Mouse (Mus musculus): ENCODE data around the gene Cxcl15. TPM values are rescaled to one million over a fixed set of nuclear protein-coding genes. Genes with fewer than 3 reads are reported as not detected.
"Not testable (repeated sequence)": the region's sequence is repeated elsewhere in the genome, so short reads cannot be mapped to it uniquely, and the experiment has no call there.

Cxcl15 gene
- polyA plus RNA-seq, 1 experiment from 2014 or later: not detected

DNA sequence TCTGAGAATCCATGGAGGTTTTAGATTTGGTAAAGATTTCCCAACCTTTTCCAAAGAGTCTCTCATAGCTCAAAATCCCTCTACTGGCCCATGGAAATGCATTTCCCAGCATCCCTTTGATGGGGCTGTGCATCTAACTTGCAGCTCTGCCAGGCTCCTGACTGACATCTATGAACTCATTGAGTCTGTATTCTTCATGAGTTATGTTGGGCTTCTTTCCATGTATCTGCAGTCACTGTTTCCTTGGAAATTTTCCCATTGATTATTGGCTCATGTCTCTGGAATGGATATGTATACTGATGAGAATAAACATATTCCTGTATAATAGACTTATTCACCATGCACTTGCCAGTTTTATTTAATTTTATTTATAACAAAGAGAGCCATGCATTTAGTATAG is 11.7 kb downstream of the Cxcl15 start:
- no peak for ATAC-seq (ENCODE audit: low FRiP score)
- Histone ChIP-seq H3K4me2 (replicated peaks) (no peak overlapping the region), H3K4me3 (no peak overlapping the region)

DNA sequence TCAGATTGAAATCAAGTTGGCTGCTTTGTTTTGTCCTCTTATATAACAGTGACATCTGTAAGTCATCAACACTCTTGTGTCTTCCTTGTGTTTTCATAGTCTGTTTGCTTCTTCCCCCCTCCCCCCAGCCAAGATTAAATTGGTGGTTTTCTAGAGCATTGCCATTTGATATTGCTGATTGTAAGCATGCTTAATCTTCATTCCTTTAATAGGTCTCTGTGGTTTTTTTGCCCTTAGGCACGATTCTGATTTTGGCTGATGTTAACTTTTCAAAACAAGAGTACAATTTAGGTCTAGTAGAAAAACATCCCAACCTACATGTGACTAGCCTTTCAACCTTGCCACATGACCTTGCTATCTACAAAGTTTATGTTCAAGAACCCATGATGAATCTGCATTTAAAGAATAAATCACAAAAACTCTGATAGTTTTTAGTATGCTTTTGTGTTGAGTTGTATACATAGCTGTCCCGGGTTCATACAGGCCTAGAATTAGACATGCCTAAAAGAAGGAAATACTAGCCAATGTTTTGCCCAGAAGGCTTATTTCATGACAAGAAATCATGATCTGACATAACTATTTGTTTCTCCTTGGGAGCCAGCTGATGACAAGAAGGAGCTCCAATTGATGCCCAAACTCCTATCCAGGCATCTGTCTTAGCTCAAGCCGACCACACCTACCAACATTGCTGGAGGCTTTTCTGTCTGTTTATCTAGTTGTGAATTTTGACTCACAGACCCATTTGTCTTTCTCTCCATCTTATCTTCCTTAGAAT is 13.0 kb downstream of the Cxcl15 start:
- H3K27ac ChIP-seq: no peak overlapping the region
- no peak overlapping the region for H3K4me3 ChIP-seq
- WGBS: 84% methylated on average over 3 of the region's 3 CpGs
- no peak for ATAC-seq (ENCODE audit: low FRiP score)
- H3K27me3 ChIP-seq: no peaks in the 10 kb centered on the region
- no peaks in the 10 kb centered on the region for H3K4me1 ChIP-seq
- H3K36me3 ChIP-seq: no peaks in the 10 kb centered on the region
- no peak overlapping the region for H3K4me2 ChIP-seq (replicated peaks)
- H3K9me3 ChIP-seq (replicated peaks): no peaks in the 10 kb centered on the region
- H3K9ac ChIP-seq: no peak overlapping the region

More for the DNA sequence above, 11.7 kb downstream of the Cxcl15 start:
- Histone ChIP-seq H3K9ac (no peak overlapping the region), H3K9me3 (replicated peaks) (no peaks in the 10 kb centered on the region), H3K36me3 (no peaks in the 10 kb centered on the region), H3K27me3 (no peaks in the 10 kb centered on the region), H3K4me1 (no peaks in the 10 kb centered on the region), H3K27ac (no peak overlapping the region)

DNA sequence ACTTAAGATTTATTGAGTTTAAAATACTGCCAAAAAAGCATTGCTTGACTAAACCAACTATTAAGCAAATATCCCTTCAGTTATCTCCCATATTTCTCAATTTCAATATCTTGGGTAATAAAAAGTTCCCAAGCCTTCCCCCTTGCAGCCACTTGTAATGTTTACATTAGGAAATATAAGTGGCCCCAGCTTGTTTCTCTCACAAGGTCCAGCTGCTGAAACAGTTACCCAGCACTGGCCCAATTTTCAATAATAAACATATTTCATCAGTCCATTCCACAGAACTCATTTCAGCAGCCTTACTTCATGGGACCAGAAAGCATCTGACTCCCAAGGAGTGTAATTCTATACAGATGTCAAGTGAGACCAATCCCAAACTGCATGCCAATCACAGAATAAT is 25.4 kb downstream of the Cxcl15 start:
- ATAC-seq (ENCODE audit: low FRiP score): no peak
- Histone ChIP-seq H3K27ac (no peak overlapping the region), H3K36me3 (no peaks in the 10 kb centered on the region)

DNA sequence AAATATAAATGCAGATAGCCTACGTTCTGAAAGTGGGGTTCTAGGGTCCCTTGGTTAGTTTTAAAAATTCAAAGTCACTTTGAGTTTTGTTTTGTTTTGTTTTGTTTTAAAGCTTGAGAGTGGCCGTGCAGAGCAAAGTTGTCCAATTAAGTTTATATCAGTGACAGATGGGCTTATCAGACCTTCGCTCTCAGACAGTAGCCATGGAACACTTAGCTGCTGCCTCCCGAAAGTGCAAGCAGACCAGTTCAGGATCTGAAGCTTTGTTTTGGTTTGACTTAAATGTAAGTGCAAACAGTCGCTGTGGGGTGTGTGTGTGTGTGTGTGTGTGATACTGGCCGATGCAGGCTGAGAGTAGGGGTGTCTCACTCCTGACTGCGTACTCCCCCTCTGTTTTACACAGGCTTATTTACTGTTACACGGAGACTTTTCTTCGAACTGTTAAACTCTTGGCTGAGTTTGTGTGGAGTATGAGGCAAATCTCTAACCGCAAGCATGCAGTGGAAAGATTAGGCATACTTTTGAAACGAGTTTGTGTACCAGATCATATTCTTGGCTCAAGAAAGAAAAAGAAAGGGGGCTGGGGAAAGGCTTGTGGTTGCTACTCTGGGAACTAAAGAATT is 37.9 kb downstream of the Cxcl15 start:
- Histone ChIP-seq H3K9me3 (replicated peaks) (no peaks in the 10 kb centered on the region), H3K4me2 (replicated peaks) (no peak overlapping the region), H3K9ac (no peak overlapping the region), H3K4me1 (no peaks in the 10 kb centered on the region), H3K27ac (no peak overlapping the region), H3K4me3 (no peak overlapping the region), H3K36me3 (no peaks in the 10 kb centered on the region), H3K27me3 (no peaks in the 10 kb centered on the region)
- ATAC-seq (ENCODE audit: low FRiP score): no peak
- 89% methylated on average over 11 of the region's 11 CpGs for WGBS

More for the DNA sequence above, 25.4 kb downstream of the Cxcl15 start:
- no peaks in the 10 kb centered on the region for H3K27me3 ChIP-seq
- no peak overlapping the region for H3K4me3 ChIP-seq
- no peaks in the 10 kb centered on the region for H3K9me3 ChIP-seq (replicated peaks)
- no peaks in the 10 kb centered on the region for H3K4me1 ChIP-seq
- no peak overlapping the region for H3K4me2 ChIP-seq (replicated peaks)
- H3K9ac ChIP-seq: no peak overlapping the region

DNA sequence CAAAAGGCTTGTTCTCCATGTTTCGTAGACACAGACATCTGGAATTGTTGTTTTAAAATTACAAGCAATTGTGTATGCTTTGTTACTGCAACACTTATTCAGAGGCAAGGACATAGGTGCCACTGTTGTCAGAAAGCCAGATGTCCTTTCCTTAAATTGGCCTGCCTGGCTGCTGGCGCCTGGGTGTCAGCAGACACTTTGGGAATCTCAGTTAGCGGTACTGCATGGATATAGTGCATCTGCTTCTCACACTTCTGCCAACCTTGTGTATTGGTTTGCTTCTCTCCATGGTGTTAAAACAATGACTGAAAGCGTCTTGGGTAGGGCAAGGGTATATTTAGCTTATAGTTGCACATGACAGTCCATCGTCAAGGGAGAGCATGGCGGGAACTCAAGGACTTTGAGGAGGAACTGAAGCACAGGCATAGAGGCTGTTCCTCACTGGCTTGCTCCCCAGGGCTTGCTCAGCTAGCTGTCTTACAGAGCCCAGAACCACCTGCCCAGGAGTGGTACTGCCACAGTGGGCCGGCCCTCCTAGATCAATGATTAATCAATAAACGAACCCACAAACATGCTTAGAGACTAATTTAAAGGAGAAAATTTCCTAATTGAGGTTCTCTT is 38.5 kb downstream of the Cxcl15 start:
- ATAC-seq (ENCODE audit: low FRiP score): no peak
- WGBS: 92% methylated on average over 8 of the region's 8 CpGs
- Histone ChIP-seq H3K9ac (no peak overlapping the region), H3K4me2 (replicated peaks) (no peak overlapping the region), H3K4me1 (no peaks in the 10 kb centered on the region), H3K9me3 (replicated peaks) (no peaks in the 10 kb centered on the region), H3K4me3 (no peak overlapping the region), H3K27me3 (no peaks in the 10 kb centered on the region), H3K36me3 (no peaks in the 10 kb centered on the region), H3K27ac (no peak overlapping the region)

DNA sequence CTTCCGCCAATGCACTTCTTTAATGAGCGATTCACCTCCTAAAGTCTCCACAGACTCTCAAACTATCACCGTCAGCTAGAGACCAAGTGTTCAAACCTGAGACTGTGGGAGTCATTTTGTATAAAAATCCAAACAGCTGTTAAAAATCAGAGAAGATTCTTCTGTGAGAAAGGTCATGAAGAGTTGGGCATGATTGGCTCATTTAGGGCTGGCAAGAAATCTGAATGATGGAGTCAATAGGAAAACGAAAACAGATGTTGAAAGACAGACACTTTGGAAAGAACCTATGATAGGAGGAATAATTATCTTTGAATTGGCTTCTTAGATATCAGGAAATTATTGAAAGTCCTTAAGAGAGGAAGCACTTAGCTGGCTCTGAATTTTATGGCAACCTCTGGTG is 40.1 kb downstream of the Cxcl15 start:
- H3K36me3 ChIP-seq: no peaks in the 10 kb centered on the region
- H3K27ac ChIP-seq: no peak overlapping the region
- no peak overlapping the region for H3K4me3 ChIP-seq
- WGBS: 87% methylated on average over 4 of the region's 4 CpGs
- H3K4me2 ChIP-seq (replicated peaks): no peak overlapping the region
- no peaks in the 10 kb centered on the region for H3K27me3 ChIP-seq
- H3K9me3 ChIP-seq (replicated peaks): no peaks in the 10 kb centered on the region
- H3K4me1 ChIP-seq: no peaks in the 10 kb centered on the region
- H3K9ac ChIP-seq: no peak overlapping the region
- no peak for ATAC-seq (ENCODE audit: low FRiP score)

DNA sequence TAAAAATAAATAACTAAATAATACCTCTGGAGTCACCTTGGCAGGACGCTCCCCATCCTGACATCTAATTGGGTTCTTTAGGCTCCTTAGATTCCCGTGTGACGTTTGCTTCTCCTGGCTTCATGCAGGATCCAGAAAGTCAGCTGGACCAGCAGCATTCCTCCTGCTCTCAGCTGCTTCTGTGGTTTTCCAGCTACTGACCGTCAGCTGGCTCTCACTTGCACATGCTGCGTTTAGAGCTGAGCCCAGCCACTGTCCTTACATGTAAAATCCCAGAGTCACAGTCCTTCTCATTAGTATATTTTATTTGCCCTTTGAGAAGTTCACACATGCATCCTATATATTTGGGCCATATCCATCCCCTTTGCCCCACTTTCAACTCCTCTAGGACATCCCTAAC is 44.2 kb downstream of the Cxcl15 start:
- Histone ChIP-seq H3K9ac (no peak overlapping the region), H3K4me2 (replicated peaks) (no peak overlapping the region), H3K36me3 (no peaks in the 10 kb centered on the region), H3K27me3 (no peaks in the 10 kb centered on the region), H3K9me3 (replicated peaks) (no peaks in the 10 kb centered on the region), H3K4me1 (no peaks in the 10 kb centered on the region), H3K4me3 (no peak overlapping the region), H3K27ac (no peak overlapping the region)
- 83% methylated on average over 5 of the region's 5 CpGs for WGBS
- no peak for ATAC-seq (ENCODE audit: low FRiP score)

DNA sequence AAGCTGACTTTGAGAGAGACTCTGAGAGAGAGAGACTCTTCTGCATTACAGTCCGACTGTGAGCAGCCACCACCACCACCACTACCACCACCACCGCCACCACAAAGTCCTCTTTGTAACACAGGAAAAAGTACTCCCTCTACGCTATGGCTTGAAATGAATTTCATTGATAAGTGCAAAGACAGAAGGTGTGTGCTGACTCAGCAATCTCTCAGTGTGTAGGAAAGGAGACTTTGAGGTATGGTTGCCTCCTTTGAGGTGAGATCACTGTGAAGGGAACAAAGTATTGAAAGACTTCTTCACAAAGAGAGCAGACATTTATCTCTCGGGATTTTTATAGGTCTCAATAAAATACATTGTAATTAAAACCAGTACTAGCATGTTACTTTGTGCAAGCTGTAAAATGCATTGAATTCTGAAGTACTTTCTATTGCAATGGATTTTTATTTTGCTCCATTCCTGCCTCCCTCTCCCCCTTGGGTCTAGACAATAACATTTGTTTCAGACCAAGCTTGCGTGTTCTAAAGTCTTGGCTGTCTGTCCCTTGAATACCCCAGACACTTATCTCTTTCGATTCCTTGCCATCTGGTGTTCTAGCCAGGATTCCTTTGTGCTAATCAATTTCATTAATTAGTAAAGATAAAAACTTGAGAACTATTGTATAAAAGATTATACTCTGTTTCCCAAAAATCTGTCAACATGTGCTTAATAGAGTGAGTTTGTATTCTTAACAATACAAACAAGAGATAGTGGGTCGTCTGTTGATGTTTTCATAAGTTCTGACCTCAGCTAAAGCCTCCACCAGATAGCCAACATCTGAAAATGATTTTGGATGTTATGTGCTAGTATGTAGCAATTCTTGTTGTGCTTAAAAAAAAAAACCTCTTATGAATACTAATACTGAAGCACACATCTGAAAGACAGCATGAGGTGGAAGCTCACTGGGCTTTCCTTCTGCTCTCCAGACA is 46.9 kb downstream of the Cxcl15 start:
- H3K4me3 ChIP-seq: no peak overlapping the region
- H3K9me3 ChIP-seq (replicated peaks): no peaks in the 10 kb centered on the region
- H3K36me3 ChIP-seq: no peaks in the 10 kb centered on the region
- WGBS: 82% methylated on average over 7 of the region's 7 CpGs
- H3K27ac ChIP-seq: no peak overlapping the region
- H3K27me3 ChIP-seq: no peaks in the 10 kb centered on the region
- H3K9ac ChIP-seq: no peak overlapping the region
- ATAC-seq (ENCODE audit: low FRiP score): no peak
- no peak overlapping the region for H3K4me2 ChIP-seq (replicated peaks)
- H3K4me1 ChIP-seq: no peaks in the 10 kb centered on the region

DNA sequence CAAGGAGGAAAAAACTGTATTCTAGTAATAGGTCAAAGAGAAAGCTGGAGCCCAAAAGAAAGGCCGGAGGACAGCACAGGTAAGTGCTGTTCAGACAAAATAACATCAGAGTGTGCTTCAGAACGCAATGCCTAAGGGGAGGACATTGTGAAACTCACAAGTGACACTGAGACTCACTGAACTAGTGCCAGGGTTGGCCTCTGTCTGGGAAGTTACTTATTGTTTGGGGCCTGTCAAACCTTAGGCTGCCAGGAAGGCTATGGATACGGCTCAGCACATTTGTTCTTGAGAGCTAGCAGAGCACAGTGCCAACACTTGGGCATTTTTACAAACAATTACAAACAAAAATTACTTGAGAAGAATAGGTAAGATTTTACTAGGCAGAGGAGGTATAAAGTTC is 49.6 kb downstream of the Cxcl15 start:
- H3K36me3 ChIP-seq: no peaks in the 10 kb centered on the region
- no peak for ATAC-seq (ENCODE audit: low FRiP score)
- H3K4me2 ChIP-seq (replicated peaks): no peak overlapping the region

DNA sequence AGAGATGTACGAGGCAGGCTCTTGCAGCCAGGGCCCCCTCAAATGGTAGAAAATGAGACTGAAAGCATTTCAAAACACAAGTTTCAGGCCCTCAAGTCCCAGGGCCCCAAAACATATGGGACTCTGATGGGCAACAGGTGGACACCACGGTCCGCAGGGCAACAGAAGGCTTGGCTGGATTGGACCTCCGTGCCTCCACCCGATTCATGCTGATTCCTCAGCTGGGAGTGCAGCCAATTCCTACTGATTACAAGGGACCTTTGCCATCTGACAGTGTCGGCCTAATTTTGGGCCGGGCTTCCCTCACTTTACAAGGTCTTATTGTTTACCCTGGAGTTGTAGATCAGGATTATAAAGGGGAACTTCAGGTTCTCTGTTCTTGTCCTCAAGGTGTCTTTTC is 55.8 kb downstream of the Cxcl15 start:
- ATAC-seq (ENCODE audit: low FRiP score); H3K9me3 ChIP-seq (replicated peaks): not testable (repeated sequence)

More for the DNA sequence above, 49.6 kb downstream of the Cxcl15 start:
- Histone ChIP-seq H3K9me3 (replicated peaks) (no peaks in the 10 kb centered on the region), H3K27me3 (no peaks in the 10 kb centered on the region), H3K4me3 (no peak overlapping the region), H3K9ac (no peak overlapping the region), H3K4me1 (no peaks in the 10 kb centered on the region), H3K27ac (no peak overlapping the region)
- 84% methylated on average over 3 of the region's 3 CpGs for WGBS

DNA sequence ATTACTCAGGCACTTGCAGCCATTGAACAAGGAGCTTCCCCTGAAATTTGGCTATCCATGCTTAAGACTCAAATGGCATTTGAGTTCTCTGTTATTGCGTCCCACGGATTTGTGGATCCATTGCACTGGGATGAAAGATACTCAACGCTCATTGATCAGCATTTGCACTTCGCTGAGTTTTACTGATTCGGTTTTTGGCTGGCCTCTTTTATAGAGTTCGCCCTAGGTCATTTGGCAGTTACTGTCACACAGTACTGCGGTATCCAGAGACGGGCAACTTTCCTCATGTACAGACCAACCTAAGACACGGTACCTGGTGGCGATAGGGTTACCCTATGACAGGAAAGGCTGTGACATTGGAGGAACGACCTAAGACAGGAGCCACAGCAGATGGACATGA is 57.1 kb downstream of the Cxcl15 start:
- not testable (repeated sequence) for H3K27ac ChIP-seq; H3K4me1 ChIP-seq; H3K9ac ChIP-seq; H3K36me3 ChIP-seq; ATAC-seq (ENCODE audit: low FRiP score); H3K4me3 ChIP-seq; H3K9me3 ChIP-seq (replicated peaks); H3K4me2 ChIP-seq (replicated peaks); H3K27me3 ChIP-seq
- 94% methylated on average over 11 of the region's 11 CpGs for WGBS

More for the DNA sequence above, 55.8 kb downstream of the Cxcl15 start:
- H3K4me2 ChIP-seq (replicated peaks); H3K4me3 ChIP-seq; H3K9ac ChIP-seq; H3K27me3 ChIP-seq; H3K4me1 ChIP-seq; H3K27ac ChIP-seq; H3K36me3 ChIP-seq: not testable (repeated sequence)
- 94% methylated on average over 7 of the region's 7 CpGs for WGBS
